Mouse (Mus musculus) liver, embryonic 15.5 days (tissue): ENCODE results near the gene Slc2a5. TPM values are rescaled to one million over a fixed set of nuclear protein-coding genes. Genes with fewer than 3 reads are reported as not detected.

Experiments
- ATAC-seq: fragments of 200-750 bp; cut with Nextera tagmentation; 2 replicates; pipeline ENCODE4 v1.8.0; 2017; ENCODE audit warnings: moderate number of reproducible peaks, mild to moderate bottlenecking, moderate library complexity; ENCODE audit not compliant: insufficient read depth
- H3K27ac ChIP-seq: fragments of 300-500 bp; sonication (generic); replicated peaks from 2 replicates; pipeline ENCODE4 v1.5.1; 2015; ENCODE audit warnings: mild to moderate bottlenecking, inconsistent platforms
- H3K27me3 ChIP-seq: fragments of 300-500 bp; sonication (generic); 2 replicates; pipeline ENCODE4 v1.6.1; 2015; ENCODE audit warnings: mild to moderate bottlenecking, inconsistent platforms
- H3K36me3 ChIP-seq: fragments of 300-500 bp; sonication (generic); replicated peaks from 2 replicates; pipeline ENCODE4 v1.6.1; 2015; ENCODE audit warnings: moderate library complexity, mild to moderate bottlenecking, inconsistent platforms
- H3K4me1 ChIP-seq: fragments of 300-500 bp; sonication (generic); replicated peaks from 2 replicates; pipeline ENCODE4 v1.6.1; 2015; ENCODE audit warnings: inconsistent platforms
- H3K4me2 ChIP-seq: fragments of 300-500 bp; sonication (generic); 2 replicates; pipeline ENCODE4 v1.6.1; 2015; ENCODE audit warnings: moderate library complexity, mild to moderate bottlenecking, inconsistent platforms
- H3K4me3 ChIP-seq: fragments of 300-500 bp; sonication (generic); replicated peaks from 2 replicates; pipeline ENCODE4 v1.5.1; 2015; ENCODE audit warnings: mild to moderate bottlenecking, inconsistent platforms
- H3K9ac ChIP-seq: fragments of 300-500 bp; sonication (generic); 2 replicates; pipeline ENCODE4 v1.6.1; 2015; ENCODE audit warnings: moderate library complexity, mild to moderate bottlenecking, inconsistent platforms
- H3K9me3 ChIP-seq: fragments of 300-500 bp; sonication (generic); replicated peaks from 2 replicates; pipeline ENCODE4 v1.6.1; 2016; ENCODE audit warnings: inconsistent platforms
- WGBS: fragments of 180-500 bp; shearing (Covaris S2); methylation state at CpG from one replicate; pipeline ENCODE4 v1.1.7; 2015; ENCODE audit warnings: mixed read lengths; ENCODE audit not compliant: insufficient replicate concordance; 5-methylcytosine and 5-hydroxymethylcytosine counted together
- polyA plus RNA-seq: library from polyadenylated mRNA; unstranded; fragments of >200 nt; fragmentation: Nextera tagmentation; extraction: Ambion mirVana; gene quantifications from 2 replicates; pipeline ENCODE4 v1.2.1, GENCODE M21; 2015

The Slc2a5 gene
- polyA plus RNA-seq, 1 experiment from 2014 or later = 0.21 TPM

GRCm38 (mm10) chr4:150102822-150103221 is 16.3 kb upstream of the Slc2a5 start:
- Histone ChIP-seq H3K27ac (no peak overlapping the region), H3K4me3 (no peak overlapping the region), H3K9me3 (no peaks in the 10 kb centered on the region), H3K4me1 (no peaks in the 10 kb centered on the region), H3K9ac (no peak overlapping the region), H3K4me2 (no peak overlapping the region), H3K27me3 (peaks cover 7% of the 10 kb centered on the region; the same call in 1 of the 2 replicates), H3K36me3 (no peaks in the 10 kb centered on the region)
- WGBS = 74% methylated on average over 7 of the region's 7 CpGs
- no peak for ATAC-seq

- WGBS = 37% methylated on average over 7 of the region's 7 CpGs
- Histone ChIP-seq H3K4me3 (no peak overlapping the region), H3K9me3 (no peaks in the 10 kb centered on the region), H3K9ac (no peak overlapping the region), H3K27ac (no peak overlapping the region), H3K4me1 (no peaks in the 10 kb centered on the region), H3K27me3 (peaks cover 3% of the 10 kb centered on the region; the same call in 1 of the 2 replicates), H3K4me2 (no peak overlapping the region), H3K36me3 (no peaks in the 10 kb centered on the region)
- ATAC-seq = no peak
Observed at GRCm38 (mm10) chr4:150105671-150106070, 13.4 kb upstream of the Slc2a5 start.

DNA sequence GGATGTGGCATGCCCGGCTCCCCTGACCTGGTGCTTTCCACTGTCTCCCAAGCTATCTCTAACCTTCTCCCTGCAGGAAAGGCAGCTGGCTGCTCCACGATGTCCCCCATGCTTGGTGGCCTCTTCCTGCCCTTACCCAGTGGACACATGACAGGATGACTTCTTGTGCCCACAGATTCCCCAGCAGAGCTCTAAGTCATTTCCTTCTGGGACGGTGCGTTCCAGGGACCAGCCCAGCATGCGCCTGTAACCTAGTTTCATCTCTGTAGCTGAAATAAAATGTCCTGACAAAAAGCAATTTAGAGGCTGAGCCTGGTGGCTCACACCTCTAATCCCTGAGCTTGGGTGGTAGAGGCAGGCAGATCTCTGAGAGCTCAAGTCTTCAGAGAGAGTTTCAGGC is 12.4 kb upstream of the Slc2a5 start:
- Histone ChIP-seq H3K9me3 (no peaks in the 10 kb centered on the region), H3K27me3 (no peaks in the 10 kb centered on the region), H3K36me3 (no peaks in the 10 kb centered on the region), H3K4me1 (no peaks in the 10 kb centered on the region), H3K4me3 (no peak overlapping the region), H3K9ac (no peak overlapping the region), H3K27ac (no peak overlapping the region), H3K4me2 (no peak overlapping the region)
- WGBS = 25% methylated on average over 5 of the region's 5 CpGs
- ATAC-seq = no peak

DNA sequence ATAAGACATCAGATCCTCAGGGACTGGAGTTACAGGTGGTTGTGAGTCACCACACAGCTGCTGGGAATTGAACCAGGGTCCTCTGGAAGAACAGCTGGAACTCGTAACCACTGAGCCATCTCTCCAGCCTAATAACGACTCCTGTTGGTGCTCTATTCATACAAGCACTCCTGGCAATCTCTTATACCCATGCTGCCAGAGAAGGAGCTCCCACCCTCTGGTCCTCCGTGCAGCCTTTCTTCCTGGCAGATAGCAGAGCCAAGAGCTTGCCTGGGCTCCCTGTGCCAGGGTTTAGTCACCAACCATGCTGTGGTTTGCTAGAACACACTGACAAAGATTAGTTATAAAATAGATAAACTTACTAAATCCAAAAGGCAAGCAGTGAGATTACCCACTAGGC is 9.4 kb upstream of the Slc2a5 start:
- Histone ChIP-seq H3K9me3 (no peaks in the 10 kb centered on the region), H3K27ac (no peak overlapping the region), H3K9ac (no peak overlapping the region), H3K27me3 (no peaks in the 10 kb centered on the region), H3K36me3 (no peaks in the 10 kb centered on the region), H3K4me3 (no peak overlapping the region), H3K4me2 (no peak overlapping the region), H3K4me1 (no peaks in the 10 kb centered on the region; the same call in 1 of the 2 replicates)
- WGBS = 45% methylated on average over 3 of the region's 3 CpGs
- ATAC-seq = no peak

DNA sequence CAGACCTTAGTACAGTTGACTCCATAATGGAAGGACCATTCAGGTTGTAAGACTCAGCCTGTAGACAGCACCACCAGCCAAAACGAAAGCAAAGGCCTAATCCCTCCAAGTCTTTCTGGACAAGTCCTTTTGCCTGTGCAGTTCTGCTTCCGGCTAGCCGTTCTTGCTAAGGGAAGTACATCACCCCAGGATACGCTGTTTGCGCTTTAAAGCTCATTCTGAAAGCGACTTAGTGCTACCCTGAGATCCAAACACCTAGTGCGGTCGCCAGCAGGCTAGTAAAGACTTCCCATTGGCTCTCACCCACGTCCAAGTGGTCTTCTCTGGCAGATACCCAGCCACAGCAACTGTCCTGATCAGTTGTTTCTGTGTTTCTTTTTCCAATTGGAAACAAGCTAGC is 8.7 kb upstream of the Slc2a5 start:
- WGBS = 63% methylated on average over 9 of the region's 9 CpGs
- H3K36me3 ChIP-seq = no peaks in the 10 kb centered on the region
- H3K9me3 ChIP-seq = no peaks in the 10 kb centered on the region
- H3K4me3 ChIP-seq = no peak overlapping the region
- no peaks in the 10 kb centered on the region; the same call in 1 of the 2 replicates for H3K4me1 ChIP-seq
- no peak overlapping the region for H3K9ac ChIP-seq
- ATAC-seq = no peak
- H3K27ac ChIP-seq = no peak overlapping the region
- no peak overlapping the region for H3K4me2 ChIP-seq
- H3K27me3 ChIP-seq = no peaks in the 10 kb centered on the region

- Histone ChIP-seq H3K27me3 (no peaks in the 10 kb centered on the region), H3K4me3 (no peak overlapping the region), H3K4me2 (peak overlapping the region; percentile 29; the same call in 1 of the 2 replicates), H3K9me3 (no peaks in the 10 kb centered on the region), H3K4me1 (no peaks in the 10 kb centered on the region; the same call in 1 of the 2 replicates), H3K36me3 (no peaks in the 10 kb centered on the region), H3K27ac (no peak overlapping the region), H3K9ac (no peak overlapping the region)
- WGBS = 3% methylated on average over 15 of the region's 15 CpGs
- ATAC-seq = no peak
Observed at GRCm38 (mm10) chr4:150112867-150113266, 6.2 kb upstream of the Slc2a5 start.

DNA sequence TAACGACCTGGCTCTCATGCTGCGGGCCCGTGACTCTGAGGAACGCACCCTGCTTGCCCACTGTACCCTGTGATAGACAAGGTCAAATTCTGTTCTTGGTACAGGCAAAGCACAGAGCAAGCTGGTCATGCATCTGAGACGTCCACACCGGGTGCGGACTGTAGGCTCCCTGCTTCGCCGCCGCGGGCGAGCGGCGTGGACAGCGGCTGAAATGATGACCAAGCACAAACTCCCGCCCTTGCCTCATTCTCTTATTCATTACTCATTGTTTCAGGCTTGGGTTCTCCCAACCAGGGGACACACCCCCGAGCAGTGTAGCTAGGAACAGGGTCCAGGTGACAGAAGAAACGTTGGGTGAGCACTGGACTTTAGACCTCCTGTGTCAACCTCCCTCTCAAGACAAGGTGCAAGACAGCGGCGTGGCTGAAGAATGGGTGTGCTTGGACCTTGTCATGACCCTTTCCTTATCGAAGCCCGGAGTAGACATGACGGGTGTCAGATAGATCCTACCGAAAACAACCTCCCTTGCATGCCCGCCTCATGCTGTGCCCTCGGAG is 4.5 kb upstream of the Slc2a5 start:
- WGBS = 80% methylated on average over 26 of the region's 26 CpGs
- H3K4me3 ChIP-seq = no peak overlapping the region
- no peak for ATAC-seq
- H3K36me3 ChIP-seq = no peaks in the 10 kb centered on the region
- H3K4me1 ChIP-seq = no peaks in the 10 kb centered on the region; the same call in 1 of the 2 replicates
- H3K27ac ChIP-seq = no peak overlapping the region
- no peaks in the 10 kb centered on the region for H3K27me3 ChIP-seq
- H3K9me3 ChIP-seq = no peaks in the 10 kb centered on the region
- no peak overlapping the region for H3K4me2 ChIP-seq
- no peak overlapping the region for H3K9ac ChIP-seq

GRCm38 (mm10) chr4:150117311-150117710 is 1.8 kb upstream of the Slc2a5 start:
- no peaks in the 10 kb centered on the region; the same call in 1 of the 2 replicates for H3K27me3 ChIP-seq
- ATAC-seq = no peak

GRCm38 (mm10) chr4:150118163-150118562 is 920 bp upstream of the Slc2a5 start:
- H3K9ac ChIP-seq = no peak overlapping the region
- H3K4me3 ChIP-seq = no peak overlapping the region
- WGBS = 37% methylated on average over 6 of the region's 6 CpGs
- no peak for ATAC-seq
- no peak overlapping the region for H3K4me2 ChIP-seq
- no peaks in the 10 kb centered on the region for H3K9me3 ChIP-seq
- 0 out of 2 replicates have a peak, but pooled peaks cover 3% of the 10 kb centered on the region for H3K4me1 ChIP-seq
- no peak overlapping the region for H3K27ac ChIP-seq
- H3K36me3 ChIP-seq = no peaks in the 10 kb centered on the region
- no peaks in the 10 kb centered on the region; the same call in 1 of the 2 replicates for H3K27me3 ChIP-seq

More at GRCm38 (mm10) chr4:150117311-150117710, 1.8 kb upstream of the Slc2a5 start:
- Histone ChIP-seq H3K27ac (no peak overlapping the region), H3K4me2 (no peak overlapping the region), H3K9ac (no peak overlapping the region), H3K4me3 (no peak overlapping the region), H3K36me3 (no peaks in the 10 kb centered on the region), H3K9me3 (no peaks in the 10 kb centered on the region), H3K4me1 (peaks cover 3% of the 10 kb centered on the region; the same call in 1 of the 2 replicates)
- 11% methylated on average over 5 of the region's 5 CpGs for WGBS

DNA sequence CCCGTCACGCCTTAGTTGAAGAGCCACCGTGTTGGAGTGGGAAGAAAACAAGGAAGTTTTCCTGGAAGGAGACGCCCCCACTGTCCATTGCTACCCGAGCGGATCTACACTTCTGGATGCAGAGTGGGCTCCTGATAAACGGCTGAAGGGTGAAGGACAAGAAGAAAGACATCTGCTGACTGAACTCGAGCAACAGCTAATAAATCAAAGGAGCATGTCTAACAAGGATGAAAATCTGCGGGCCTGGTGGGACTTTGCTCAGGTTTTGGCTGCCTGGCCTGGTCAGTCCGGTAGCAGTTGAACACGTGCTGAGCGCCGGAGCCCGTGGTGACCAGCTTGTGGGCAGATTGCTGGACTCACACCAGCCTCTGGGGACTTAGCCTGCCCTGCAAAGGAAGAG is 557 bp downstream of the Slc2a5 start:
- H3K27me3 ChIP-seq = no peaks in the 10 kb centered on the region; the same call in 1 of the 2 replicates
- H3K4me3 ChIP-seq = no peak overlapping the region
- H3K9me3 ChIP-seq = no peaks in the 10 kb centered on the region
- no peak overlapping the region for H3K4me2 ChIP-seq
- no peak overlapping the region for H3K9ac ChIP-seq
- WGBS = 60% methylated on average over 14 of the region's 14 CpGs
- no peak for ATAC-seq
- H3K36me3 ChIP-seq = no peaks in the 10 kb centered on the region
- no peak overlapping the region for H3K27ac ChIP-seq
- 0 out of 2 replicates have a peak, but pooled peaks cover 3% of the 10 kb centered on the region for H3K4me1 ChIP-seq

- no peak for ATAC-seq
- no peak overlapping the region for H3K4me2 ChIP-seq
- no peak overlapping the region for H3K4me3 ChIP-seq
- H3K9ac ChIP-seq = no peak overlapping the region
- H3K9me3 ChIP-seq = no peaks in the 10 kb centered on the region
- WGBS = 20% methylated on average over 15 of the region's 15 CpGs
- no peak overlapping the region for H3K27ac ChIP-seq
- H3K36me3 ChIP-seq = no peaks in the 10 kb centered on the region
- H3K4me1 ChIP-seq = 0 out of 2 replicates have a peak, but pooled peaks cover 3% of the 10 kb centered on the region
- H3K27me3 ChIP-seq = no peaks in the 10 kb centered on the region; the same call in 1 of the 2 replicates
Observed at GRCm38 (mm10) chr4:150120173-150120833, 1.2 kb downstream of the Slc2a5 start.
